Mouse (Mus musculus): ENCODE measurements at regions not wholly inside any gene's neighbourhood (a gene's known extent, or its start where the extent isn't known, plus 50 kb on each side); places are given as distances from the start of the nearest gene placed in this dataset.

DNA sequence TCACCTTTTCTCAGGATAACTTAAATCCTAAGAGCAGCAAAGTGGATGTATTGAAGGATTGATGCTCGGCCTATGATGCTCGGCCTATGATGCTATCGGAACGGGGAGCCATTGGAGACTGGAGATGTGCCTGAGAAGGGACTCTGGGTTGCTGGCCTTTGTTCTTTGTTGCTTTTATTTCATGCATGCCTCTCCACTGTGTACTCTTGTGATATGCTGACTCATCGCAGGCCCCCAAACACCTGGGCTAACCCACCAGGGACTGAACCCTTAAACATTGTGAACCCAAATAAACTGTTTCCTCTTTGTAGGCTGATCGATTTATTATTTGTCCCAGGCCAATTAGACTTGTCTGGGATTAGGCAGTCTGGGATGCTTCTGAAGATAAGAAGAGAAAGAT is 61.9 kb downstream of the Pdcl3 start:
- no peak for DNase-seq

DNA sequence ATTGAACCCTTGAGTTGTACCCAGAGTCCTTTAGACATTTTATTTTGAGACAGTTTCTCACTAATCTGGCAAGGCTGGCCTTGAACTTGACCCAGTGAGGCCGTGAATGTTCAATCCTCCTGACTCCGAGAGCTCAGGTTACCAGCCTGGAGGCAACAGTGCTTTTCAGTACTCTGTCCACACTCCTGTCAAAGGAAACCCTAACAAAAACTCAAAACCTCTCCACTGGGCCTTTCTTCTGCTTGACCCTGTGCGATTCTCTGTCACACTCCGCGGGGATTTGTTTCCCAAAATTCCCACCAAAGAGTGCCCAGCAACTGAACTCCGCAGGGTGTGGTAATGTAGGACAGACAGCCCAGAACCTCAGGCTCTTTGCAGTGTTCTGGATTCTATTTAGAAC is 71.9 kb downstream of the Pdcl3 start:
- no peak for DNase-seq

DNA sequence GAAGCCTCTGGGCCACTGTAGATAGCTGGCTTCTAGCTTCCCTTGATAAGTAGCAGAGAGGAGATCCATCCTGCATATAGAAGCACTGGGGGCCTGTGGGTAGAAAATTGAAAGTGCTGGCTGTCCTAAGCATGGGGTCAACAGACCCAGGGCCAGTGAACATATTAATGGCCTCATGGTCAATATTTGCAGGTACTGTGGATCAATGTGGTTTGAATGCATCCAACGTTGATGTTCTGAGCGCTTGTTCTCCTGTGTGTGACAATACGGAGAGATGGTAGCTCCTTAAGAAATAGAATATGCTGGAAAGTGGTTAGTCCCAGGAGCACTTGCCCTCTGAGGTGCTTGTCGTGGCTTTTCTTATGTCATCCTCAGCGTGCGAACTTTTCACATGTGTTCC is 77.1 kb downstream of the Pdcl3 start:
- no peak for DNase-seq

DNA sequence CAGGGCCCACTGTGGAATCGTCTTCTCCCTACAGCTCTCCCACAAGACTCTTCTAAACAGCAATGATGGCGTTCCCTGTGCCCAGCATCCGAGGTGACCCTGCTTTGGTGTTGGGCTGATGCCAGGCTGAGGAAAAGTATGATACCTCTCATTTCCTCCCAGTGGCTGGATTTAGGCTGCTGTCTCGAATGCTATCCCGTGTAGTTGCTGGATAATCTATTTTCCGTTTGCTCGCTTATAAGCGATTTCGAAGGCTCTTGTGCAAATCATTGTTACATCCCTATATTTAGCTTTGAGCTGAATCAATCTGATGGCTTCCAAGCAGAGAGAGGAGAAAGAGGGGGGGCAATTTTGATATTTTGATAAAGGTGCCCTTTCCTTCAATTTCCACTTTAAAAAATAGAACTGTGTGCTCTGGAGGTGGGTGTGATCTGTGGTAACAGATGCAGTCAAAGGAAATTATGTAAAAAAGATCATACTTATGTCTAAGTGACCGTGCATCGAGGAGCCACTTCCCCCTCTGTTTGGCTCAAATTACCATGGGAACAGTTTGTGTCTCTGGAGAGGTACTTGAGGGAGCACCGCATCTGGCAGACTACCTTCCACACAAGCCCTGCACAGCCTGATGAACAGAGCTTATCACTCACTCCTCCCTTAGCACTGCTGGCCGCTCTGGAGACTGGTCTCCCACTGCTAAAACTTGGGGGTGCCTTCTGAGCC is 78.4 kb downstream of the Pdcl3 start:
- no peak for DNase-seq

DNA sequence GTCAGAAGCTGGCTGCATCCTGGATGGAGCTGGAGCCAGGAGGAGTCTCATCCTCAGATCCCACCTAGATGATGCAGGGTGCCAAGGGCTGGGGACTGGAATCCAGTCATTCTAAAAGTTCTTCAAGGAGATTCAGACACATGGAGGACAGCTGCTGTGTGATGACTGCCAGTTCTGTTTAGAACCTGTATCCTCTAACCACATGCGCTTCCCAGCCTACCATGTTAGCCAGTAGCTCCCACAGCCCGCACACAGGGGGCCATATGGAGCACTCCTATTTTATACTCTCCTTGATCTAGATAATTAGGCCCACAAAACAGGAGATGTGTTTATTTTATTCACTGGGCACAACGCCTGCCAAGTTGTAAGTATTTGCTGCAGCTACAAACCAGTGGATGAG is 79.4 kb downstream of the Pdcl3 start:
- no peak for DNase-seq

DNA sequence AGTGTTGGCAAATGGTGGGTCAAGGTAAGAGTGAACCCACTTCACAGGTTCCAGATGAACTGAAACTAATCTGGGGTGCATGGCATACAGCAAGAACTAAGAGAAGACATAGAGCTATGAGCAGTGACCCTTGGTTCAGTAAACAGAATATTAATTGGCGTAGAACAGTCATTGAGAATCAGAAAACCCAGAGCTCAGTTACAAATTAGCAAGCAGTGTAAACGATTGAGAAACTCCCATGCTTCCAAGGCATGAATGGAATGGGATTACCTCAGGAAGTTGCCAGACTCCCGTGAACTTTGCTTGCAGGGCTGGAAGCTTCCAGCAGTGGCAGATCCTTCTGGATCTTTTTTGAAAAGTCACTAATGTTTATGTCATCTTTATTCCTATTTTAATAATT is 82.5 kb downstream of the Pdcl3 start:
- no peak for DNase-seq

DNA sequence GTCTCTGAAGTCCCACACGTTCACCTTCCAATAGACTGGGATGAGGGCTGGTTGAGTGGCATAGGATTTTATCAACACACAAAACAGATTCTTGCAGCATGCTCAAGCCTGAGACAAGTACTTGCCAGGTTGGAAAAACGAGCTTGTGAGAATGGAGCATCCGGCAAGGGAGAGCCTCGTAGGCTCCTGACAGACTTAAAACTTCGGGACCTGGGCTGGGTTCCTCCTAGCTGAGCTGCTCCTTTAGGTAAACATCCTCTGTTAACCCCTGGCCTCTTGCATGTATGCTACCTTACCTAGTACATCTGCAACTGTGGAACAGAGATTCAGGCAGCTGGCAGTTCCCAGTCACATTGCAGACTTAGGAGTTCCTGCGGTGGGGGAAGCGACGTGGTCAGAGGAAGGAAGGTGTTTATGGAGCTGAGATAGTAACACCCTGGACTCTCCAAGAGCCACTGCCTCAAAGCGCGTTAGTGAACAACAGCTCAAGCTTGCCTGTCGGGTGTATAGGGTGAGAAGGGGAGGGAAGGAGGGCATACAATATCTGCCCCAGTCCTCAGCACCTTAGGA is 83.8 kb downstream of the Pdcl3 start:
- DNase-seq = no peak

DNA sequence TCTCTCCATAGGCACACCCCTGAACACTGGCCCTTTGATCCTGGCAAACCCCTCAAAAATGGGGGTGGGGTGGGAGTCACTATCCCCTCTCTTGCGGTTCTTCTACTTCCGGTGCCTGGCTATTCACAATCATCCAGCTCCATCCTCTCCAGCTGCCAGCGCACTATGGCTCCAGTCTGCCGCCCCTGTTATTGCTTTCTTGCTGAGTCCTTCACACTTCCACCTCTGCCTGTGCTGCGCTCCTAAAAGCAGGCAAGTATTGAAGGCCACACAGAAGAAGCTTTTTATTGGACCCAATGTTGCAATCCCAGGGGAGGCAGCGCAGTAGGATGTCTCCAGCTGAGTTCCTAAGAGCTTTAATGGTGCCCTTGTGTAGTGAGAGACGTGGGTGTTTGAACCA is 84.3 kb downstream of the Pdcl3 start:
- DNase-seq = no peak

DNA sequence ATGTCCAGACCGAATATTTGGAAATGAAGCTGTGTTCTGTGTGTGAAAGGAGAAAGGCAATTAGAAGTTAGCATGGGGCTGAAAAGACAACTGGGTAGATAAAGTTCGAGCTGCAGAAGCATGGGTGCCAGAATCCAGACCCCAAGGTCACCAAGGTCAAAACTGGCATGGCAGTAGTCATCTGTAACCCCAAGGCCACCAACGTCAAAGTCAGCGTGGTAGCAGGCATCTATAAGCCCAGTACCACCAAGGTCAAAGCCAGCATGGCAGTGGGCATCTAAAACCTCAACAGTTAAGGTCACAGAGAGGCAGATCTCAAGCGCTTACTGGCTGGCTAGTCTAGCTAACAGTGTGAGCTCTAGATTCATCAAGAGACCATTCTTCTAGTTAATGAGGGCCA is 90.6 kb downstream of the Pdcl3 start:
- no peak for DNase-seq

DNA sequence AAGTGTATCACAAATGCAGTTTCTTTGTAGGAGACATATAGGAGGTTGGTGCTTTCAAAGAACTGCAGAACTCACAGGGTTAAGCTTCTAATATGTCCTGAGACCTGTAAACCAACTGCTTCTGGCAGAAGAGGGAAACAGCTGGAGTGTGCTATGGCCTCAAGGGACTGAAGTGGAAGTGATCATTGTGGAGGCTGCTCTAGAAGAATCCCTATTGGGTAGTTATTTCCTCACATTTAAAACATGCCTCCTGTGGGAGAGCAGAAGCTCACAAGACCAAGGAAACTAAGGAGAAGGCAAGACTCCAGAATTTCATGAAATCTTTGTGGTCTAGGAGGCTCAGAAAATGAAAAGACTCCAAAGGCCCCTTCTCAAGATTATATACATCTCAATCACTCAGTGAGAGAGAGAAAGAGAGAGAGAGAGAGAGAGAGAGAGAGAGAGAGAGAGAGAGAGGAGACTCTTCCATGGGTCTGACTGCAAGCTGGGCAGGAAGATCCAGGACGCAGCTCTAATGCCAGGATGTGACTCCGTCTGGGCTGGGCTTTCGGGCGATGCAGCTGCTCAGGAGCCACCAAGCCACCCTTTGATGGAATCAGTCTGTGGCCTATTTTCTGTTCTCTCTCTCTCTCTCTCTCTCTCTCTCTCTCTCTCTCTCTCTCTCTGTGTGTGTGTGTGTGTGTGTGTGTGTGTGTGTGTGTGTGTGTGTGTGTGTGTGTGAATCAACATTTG is 93.3 kb downstream of the Pdcl3 start:
- no peak for DNase-seq

DNA sequence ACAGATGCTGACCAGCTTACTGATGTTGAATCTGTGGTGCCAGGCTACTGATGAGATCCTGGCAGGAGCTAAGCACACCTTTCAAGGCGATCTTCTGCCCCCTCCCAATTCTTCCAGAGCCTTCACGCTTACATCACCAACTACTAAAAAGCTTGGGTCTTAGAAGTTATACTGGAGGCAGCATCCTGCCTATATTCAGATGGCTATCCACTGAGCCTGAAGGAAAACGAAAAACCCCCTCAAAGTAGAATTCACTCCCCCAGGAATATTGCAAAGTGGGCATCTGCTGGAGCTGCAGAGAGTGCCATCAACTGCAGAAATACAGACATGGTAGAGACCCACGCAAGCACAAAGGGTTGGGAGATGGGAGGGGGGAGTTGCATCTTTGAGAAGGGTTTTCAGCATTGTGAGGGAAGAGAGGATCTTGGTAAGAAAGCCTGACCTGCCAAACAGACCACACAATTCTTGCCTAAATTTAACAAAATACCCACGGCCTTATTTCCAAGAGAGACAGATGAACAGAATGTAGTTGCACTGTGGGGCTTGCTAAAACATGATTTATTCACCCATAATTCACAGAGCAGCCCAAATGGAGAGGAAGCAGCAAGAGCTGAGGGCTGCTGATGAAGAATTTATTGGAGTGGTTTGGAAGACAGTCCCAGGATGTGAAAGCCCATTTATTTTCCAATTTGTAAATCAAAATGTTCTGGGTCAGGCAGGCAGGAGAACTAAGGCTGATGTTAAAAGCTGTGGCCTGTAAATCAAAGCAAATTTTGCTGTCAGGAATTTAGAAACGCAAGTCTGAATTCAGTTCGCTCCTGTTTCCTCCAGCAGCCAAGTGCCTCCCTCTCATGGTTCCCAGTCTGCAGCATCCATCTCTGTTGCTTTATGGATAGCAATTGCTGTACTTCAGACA is 98.8 kb downstream of the Pdcl3 start:
- DNase-seq = no peak

DNA sequence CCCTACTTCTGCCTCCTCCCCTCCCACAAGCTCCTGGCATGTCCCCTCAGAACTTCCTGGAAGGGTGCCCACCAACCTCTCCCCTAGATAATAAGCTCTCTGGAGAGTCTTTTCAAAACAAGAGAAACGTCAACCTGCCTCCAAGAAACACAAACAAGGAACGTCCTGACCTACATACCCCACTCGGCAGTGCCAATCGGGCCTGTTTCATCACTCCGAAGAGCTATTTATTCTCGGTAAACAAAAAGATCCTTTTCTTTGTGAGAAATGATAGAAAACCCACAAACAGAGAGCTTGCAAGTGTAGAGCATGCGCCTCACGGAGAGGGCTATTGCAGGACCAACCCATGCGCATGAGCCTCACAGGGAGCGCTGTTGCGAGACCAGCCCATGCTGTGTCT is 100.9 kb downstream of the Pdcl3 start:
- no peak for DNase-seq

DNA sequence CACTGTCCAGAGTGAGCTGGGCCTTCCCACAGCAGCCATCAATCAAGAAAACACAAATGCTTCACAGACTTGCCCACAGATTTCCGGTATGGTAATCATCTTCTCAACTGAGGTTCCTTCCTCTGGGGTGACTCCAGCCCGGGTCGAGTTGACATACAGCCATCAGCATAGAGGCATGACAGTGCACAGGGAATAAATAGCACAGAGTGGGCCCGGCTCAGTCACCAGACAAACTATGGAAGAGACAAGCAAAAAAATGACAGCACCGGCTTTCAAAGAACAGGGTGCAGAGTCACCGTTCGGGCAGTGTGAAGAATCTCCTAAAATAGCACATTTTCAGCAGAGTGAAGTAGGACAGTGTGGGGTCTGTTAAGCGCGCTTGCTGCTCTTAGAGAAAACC is 103.7 kb upstream of the Npas2 start:
- no peak for DNase-seq

DNA sequence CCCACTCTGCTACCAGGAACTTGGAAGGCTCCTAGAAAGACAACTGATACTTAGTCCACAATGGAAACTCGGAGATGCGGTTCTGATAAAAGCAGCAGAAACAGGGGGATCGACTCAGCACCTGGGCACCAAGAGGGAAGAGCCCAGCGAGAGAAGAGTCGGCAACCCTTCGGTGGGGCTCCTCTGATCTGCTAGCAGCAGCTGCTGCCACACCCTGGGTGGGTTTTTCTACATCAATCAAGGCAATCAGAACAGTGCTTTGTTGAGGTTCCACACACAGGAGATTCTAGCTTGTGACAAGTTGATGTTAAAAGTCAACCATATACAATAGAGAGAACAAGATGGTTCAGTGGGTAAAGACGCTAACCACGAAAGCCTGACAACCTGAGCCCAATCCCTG is 102.4 kb upstream of the Npas2 start:
- DNase-seq = no peak

DNA sequence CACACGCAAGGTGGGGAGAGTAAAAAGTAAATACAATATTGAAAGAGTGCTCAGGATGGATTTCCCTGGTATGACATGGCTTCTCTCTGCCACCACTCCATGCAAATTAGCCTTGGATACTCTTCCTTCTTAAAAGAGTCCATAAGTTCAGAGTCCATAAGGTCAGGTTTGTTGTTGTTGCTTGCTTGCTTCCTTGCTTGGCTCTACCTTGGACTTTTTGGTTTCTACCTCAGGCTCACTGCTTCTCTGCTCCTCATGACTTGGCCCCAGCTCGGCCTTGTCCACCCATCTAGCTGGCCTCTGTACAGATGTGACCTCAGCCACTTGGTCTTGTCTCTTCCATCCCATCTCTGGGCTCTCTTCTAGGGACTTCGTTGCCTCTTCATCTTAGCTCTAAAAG is 101.9 kb upstream of the Npas2 start:
- DNase-seq = no peak

DNA sequence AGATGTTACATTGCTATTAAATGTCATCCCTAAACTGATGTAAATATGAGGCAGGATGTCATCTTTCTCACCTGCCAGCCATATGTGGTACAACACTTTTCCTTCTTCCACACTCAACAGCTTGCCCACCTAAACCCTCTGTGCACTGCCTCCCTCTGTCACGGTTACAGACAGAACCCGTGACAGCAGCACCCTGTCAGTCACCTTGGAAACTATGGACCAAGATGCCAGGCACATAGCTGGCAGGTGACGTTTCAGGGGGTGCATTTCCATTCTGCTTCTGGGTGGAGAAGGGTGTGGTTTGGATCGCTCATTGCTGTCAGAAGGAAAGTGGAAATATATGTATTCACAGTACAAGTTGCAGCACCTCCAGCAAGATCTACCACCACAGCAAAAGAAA is 100.2 kb upstream of the Npas2 start:
- DNase-seq = no peak

DNA sequence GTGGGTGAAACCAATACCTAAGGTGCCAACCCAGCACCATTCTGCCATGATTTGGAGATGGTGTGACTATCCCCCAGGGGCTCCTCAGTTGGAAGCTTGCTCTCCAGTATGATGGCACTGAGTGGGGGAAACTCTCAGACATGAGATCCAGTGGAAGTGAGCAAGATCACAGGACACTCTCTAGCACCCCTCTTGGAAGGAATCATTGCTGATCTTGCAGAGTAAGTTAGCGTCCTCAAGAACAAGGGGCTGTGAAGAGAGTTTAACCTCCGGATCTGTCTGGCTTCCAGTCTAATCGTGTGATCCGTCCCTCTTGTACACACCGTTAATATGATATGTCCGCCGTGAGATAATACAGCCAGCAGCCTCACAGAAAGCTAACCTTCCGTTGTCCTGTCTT is 99.5 kb upstream of the Npas2 start:
- DNase-seq = no peak

DNA sequence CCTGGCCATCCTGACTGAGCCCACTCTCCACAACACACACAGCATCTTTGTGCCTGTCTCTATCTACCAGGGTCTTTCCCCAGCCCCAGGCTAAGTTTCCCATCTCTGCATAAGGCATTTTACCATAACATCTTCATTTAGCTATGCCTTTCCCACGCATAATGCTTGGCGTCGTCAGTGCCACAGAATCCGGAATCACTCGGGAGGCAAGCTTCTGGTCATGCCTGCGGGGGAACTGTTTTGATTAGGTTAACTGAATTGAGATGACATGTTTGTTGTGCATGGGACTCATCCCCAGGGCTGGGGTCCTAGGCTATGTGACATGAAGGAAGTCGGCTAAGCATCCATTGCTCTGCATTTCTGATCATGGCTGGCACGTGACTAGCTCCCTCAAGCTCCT is 97.6 kb upstream of the Npas2 start:
- DNase-seq = no peak

DNA sequence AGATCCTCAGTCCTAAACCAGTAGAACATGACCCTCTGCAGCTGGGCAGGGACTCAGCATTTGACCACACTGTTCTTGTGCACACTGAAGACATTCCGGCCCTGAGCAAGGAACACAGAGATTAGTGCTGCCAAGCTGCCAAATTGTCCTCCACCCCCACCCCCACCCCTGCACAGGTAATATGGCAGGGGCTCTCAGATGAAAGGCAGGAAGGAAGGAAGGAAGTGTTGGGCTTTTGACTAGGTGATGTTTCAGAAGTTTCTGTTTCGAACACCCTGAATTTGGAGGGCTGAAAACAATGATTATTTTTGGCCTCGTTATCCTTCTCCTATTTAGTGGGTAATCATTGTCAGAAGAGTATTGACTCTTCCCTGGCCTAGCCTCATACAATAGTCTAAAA is 96.8 kb upstream of the Npas2 start:
- no peak for DNase-seq

DNA sequence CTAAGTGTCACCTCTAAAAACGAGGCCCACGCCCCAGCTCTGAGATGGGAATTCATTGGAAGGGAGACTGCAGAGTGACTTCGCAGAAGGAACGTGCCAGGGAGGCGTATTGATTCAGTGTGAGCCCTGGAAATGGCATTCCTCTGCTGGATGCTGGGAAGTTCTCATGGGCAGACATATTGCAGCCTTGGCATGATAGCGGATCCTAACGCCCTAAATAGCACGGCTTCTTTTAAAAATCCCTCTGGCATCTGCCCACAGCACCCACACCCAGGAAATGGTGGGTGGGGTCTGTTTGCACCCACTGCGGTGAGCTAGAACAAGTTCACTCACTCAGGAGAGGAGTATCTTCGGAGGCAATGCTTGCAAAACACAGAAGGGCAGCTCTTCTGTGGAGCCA is 96.0 kb upstream of the Npas2 start:
- peak in 1 of 2 experiments; percentile 10 for DNase-seq

DNA sequence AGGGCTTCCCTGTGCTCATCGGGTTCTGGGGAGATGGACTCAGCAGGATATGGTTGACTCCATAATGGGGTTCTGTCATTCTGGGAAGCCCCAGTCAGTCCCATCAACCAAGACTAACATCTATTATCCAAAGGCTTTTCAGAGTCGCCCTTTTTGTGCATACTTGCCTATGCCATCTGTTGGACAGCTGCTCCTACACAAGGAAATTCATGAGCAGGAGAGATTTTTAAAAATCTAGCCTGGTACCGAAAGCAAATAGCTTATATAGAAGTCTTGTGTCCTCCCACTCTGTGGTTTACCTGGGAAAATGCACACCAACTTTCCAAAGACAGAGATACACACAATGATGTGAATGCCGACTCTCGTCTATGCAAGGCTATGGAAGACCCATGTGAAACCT is 95.4 kb upstream of the Npas2 start:
- no peak for DNase-seq

DNA sequence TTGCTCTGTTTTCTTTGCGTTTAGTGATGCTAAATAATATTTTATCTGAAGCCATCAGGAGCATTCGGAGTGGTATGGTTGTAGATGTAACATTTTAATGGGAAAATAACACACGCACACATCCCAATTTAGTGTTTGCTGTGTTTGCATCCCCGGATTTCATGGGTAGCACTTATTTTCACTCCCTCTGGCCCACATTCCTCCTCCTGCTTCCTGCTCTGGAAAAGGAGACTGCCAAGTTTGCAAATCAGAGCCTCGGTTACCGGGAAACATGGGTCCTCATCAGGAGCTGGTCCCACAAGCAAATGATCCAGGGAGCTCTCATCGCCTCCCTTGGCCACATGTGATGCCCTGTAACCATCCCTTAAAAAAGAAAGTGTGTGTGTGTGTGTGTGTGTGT is 94.3 kb upstream of the Npas2 start:
- no peak for DNase-seq

DNA sequence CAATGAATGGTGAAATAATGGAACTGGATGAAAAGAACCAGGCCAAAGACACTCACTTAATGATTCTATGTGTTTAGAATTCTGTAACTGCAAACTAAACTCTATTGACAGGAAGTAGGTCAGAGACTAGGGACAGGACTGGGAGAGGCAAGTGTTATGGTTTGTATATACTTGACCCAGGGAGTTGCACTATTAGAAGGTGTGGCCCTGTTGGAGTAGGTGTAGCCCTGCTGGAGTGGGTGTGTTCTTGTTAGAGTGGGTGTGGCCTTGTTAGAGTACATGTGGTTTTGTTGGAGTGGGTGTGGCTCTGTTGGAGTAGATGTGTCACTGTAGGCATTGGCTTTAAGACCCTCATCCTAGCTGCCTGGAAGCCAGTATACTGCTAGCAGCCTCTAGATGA is 93.0 kb upstream of the Npas2 start:
- DNase-seq = no peak

Data from spleen, adult 18-20 months (tissue).